Mouse (Mus musculus) heart, postnatal 0 days (tissue): Measurements from ENCODE around the gene Tnrc6b. TPM values are rescaled to one million over a fixed set of nuclear protein-coding genes. Genes with fewer than 3 reads are reported as not detected.

Experiments used
- ATAC-seq: fragments of 200-750 bp; cut with Nextera tagmentation; 2 replicates; pipeline ENCODE4 v1.8.0; 2017; ENCODE audit warnings: low read depth, moderate number of reproducible peaks, moderate library complexity; ENCODE audit not compliant: insufficient read depth
- DNase-seq: peaks from one replicate; pipeline ENCODE4 v3.0.0-alpha.2; 2016; ENCODE audit warnings: low spot score
- H3K27ac ChIP-seq: fragments of 300-500 bp; sonication (generic); 2 replicates; pipeline ENCODE4 v1.5.1; 2014; ENCODE audit warnings: low read depth, mild to moderate bottlenecking
- H3K27me3 ChIP-seq: fragments of 300-500 bp; sonication (generic); 2 replicates; pipeline ENCODE4 v1.6.1; 2014; ENCODE audit warnings: low read length, mixed read lengths; ENCODE audit not compliant: control insufficient read depth, insufficient read depth
- H3K36me3 ChIP-seq: fragments of 300-500 bp; sonication (generic); replicated peaks from 2 replicates; pipeline ENCODE4 v1.6.1; 2014; ENCODE audit warnings: low read length, mixed read lengths; ENCODE audit not compliant: control insufficient read depth, insufficient read depth
- H3K4me1 ChIP-seq: fragments of 300-500 bp; sonication (generic); 2 replicates; pipeline ENCODE4 v1.6.1; 2014; ENCODE audit warnings: antibody characterized with exemption; ENCODE audit not compliant: control insufficient read depth, insufficient read depth
- H3K4me2 ChIP-seq: fragments of 300-500 bp; sonication (generic); 2 replicates; pipeline ENCODE4 v1.6.1; 2014; ENCODE audit warnings: low read depth, mild to moderate bottlenecking, low read length, moderate library complexity
- H3K4me3 ChIP-seq: fragments of 300-500 bp; sonication (generic); 2 replicates; pipeline ENCODE4 v1.5.1; 2014; ENCODE audit warnings: low read depth, low read length
- H3K9ac ChIP-seq: fragments of 300-500 bp; sonication (generic); replicated peaks from 2 replicates; pipeline ENCODE4 v1.6.1; 2014; ENCODE audit warnings: low read depth, low read length, mixed read lengths
- H3K9me3 ChIP-seq: fragments of 300-500 bp; sonication (generic); replicated peaks from 2 replicates; pipeline ENCODE4 v1.6.1; 2016; ENCODE audit warnings: low read length; ENCODE audit not compliant: control insufficient read depth
- CTCF ChIP-seq: IDR thresholded peaks from 2 replicates; pipeline ENCODE4 v1.5.1; 2016; ENCODE audit warnings: antibody characterized with exemption, control low read depth, low read depth
- EP300 ChIP-seq: IDR thresholded peaks from 2 replicates; pipeline ENCODE4 v1.6.1; 2016; ENCODE audit warnings: antibody characterized with exemption, low read depth
- WGBS: fragments of 180-500 bp; shearing (Covaris S2); extraction: QIAGEN DNeasy Blood & Tissue Kit; methylation state at CpG from one replicate; pipeline ENCODE4 v1.1.7; 2014; 5-methylcytosine and 5-hydroxymethylcytosine counted together
- polyA plus RNA-seq: library from polyadenylated mRNA; unstranded; fragments of >200 nt; fragmentation: Nextera tagmentation; extraction: Ambion mirVana; gene quantifications from 2 replicates; pipeline ENCODE4 v1.2.1, GENCODE M21; 2015
- total RNA-seq: library from RNA; depleted of rRNA; stranded (reverse); fragments of >200 nt; gene quantifications from 2 replicates; pipeline ENCODE4 v1.2.3, GENCODE M21; 2014; ENCODE audit warnings: low replicate concordance

Gene Tnrc6b
- total and polyA plus RNA-seq, 2 experiments from 2014 or later = 16.1 to 33.5 TPM

GRCm38 (mm10) chr15:80741836-80742235, 30.7 kb downstream of the Tnrc6b start:
- ATAC-seq = no peak
- no peak for DNase-seq
- 82% methylated on average over 1 of the region's 1 CpGs for WGBS
- no peaks in the 10 kb centered on the region for H3K36me3 ChIP-seq
- no peak overlapping the region for H3K4me2 ChIP-seq
- no peak overlapping the region for H3K9ac ChIP-seq
- no peaks in the 10 kb centered on the region for H3K27me3 ChIP-seq
- H3K4me1 ChIP-seq = 0 out of 2 replicates have a peak, but pooled peaks cover 2% of the 10 kb centered on the region
- H3K27ac ChIP-seq = no peak overlapping the region
- H3K4me3 ChIP-seq = no peak overlapping the region
- H3K9me3 ChIP-seq = no peaks in the 10 kb centered on the region
- no peak for TF ChIP-seq EP300
- TF ChIP-seq CTCF = no peak

GRCm38 (mm10) chr15:80742991-80743474, 31.9 kb downstream of the Tnrc6b start:
- no peak for DNase-seq
- Histone ChIP-seq H3K27ac (no peak overlapping the region), H3K36me3 (no peaks in the 10 kb centered on the region), H3K4me2 (no peak overlapping the region), H3K9me3 (no peaks in the 10 kb centered on the region), H3K27me3 (no peaks in the 10 kb centered on the region), H3K4me1 (0 out of 2 replicates have a peak, but pooled peaks cover 2% of the 10 kb centered on the region), H3K4me3 (no peak overlapping the region), H3K9ac (no peak overlapping the region)
- WGBS = 84% methylated on average over 3 of the region's 3 CpGs
- TF ChIP-seq CTCF (no peak), EP300 (no peak)
- no peak for ATAC-seq

GRCm38 (mm10) chr15:80743606-80744005, 32.5 kb downstream of the Tnrc6b start:
- ATAC-seq (no peak), DNase-seq (no peak)
- no peak overlapping the region for H3K9ac ChIP-seq
- no peak for TF ChIP-seq EP300
- TF ChIP-seq CTCF = no peak
- H3K4me1 ChIP-seq = 0 out of 2 replicates have a peak, but pooled peaks cover 2% of the 10 kb centered on the region
- H3K4me2 ChIP-seq = no peak overlapping the region
- no peaks in the 10 kb centered on the region for H3K36me3 ChIP-seq
- H3K9me3 ChIP-seq = no peaks in the 10 kb centered on the region
- H3K27ac ChIP-seq = no peak overlapping the region
- no peak overlapping the region for H3K4me3 ChIP-seq
- WGBS = 82% methylated on average over 7 of the region's 7 CpGs
- no peaks in the 10 kb centered on the region for H3K27me3 ChIP-seq

- Histone ChIP-seq H3K36me3 (no peaks in the 10 kb centered on the region), H3K4me2 (no peak overlapping the region), H3K9ac (no peak overlapping the region), H3K27ac (no peak overlapping the region), H3K27me3 (no peaks in the 10 kb centered on the region), H3K9me3 (no peaks in the 10 kb centered on the region), H3K4me1 (0 out of 2 replicates have a peak, but pooled peaks cover 2% of the 10 kb centered on the region), H3K4me3 (no peak overlapping the region)
- DNase-seq = no peak
- WGBS = 71% methylated on average over 3 of the region's 3 CpGs
- ATAC-seq = no peak
- TF ChIP-seq CTCF (no peak), EP300 (no peak)
These were observed 33.7 kb downstream of the Tnrc6b start for GRCm38 (mm10) chr15:80744667-80745422.

- H3K27ac ChIP-seq = no peak overlapping the region
- 27% methylated on average over 5 of the region's 5 CpGs for WGBS
- no peaks in the 10 kb centered on the region for H3K9me3 ChIP-seq
These were observed 37.9 kb downstream of the Tnrc6b start for GRCm38 (mm10) chr15:80748979-80749378.

More at GRCm38 (mm10) chr15:80748979-80749378, 37.9 kb downstream of the Tnrc6b start:
- no peak overlapping the region for H3K4me2 ChIP-seq
- H3K9ac ChIP-seq = no peak overlapping the region
- no peak overlapping the region for H3K4me3 ChIP-seq
- ATAC-seq (no peak), DNase-seq (no peak)
- no peaks in the 10 kb centered on the region for H3K27me3 ChIP-seq
- no peaks in the 10 kb centered on the region for H3K4me1 ChIP-seq
- TF ChIP-seq CTCF (no peak), EP300 (no peak)
- no peaks in the 10 kb centered on the region for H3K36me3 ChIP-seq
